Comparison of ENCODE assay signal across 8 mouse cellular contexts in the genomic region with DNA sequence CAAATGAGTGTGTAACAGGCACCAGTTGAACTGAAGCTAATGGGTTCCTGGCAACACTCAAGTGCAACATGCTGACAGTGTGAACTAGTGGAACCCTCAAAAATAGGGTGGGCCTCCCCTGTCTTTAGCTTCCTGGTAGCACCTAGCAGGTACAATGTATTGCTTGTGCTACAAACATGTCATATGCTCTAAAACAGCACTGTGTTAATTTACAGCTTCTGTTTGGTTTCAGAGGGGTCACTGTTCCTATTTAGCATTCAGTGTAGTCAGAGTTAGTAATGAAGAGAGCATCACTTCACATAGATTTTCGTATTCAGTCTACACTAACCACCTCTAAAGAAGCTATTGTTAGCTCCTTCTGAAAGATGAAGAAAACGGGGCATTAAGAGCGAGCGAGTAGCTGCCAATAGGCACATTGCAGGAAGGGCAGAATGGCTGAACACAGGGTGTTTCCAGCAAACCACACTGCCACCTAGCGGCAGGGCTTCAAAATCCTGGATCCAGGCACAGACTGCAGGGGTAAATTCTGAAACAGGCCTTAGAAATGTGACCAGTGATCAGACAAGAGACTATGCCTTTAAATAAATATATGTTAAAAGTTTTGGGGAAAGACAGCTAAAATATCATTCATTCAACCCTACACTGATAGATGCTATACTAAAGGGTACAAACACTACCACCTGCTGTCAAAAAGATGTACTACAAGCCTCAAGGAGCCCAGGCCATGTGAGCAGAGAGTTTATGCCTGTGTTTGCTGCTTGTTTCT. TPM values are rescaled to one million over a fixed set of nuclear protein-coding genes. Genes with fewer than 3 reads are reported as not detected.
DNase-seq lines count a peak whose midpoint lies in the region; ATAC-seq lines count a peak whose summit lies in the region.

No protein-coding gene starts in this region.

- ATAC-seq in hindbrain, embryonic 15.5 days (ENCODE audit: low FRiP score, low read depth), result peak; percentile 84

- no peaks in the 10 kb centered on the region for H3K36me3 ChIP-seq in hindbrain, embryonic 15.5 days

- peak; percentile 94 for DNase-seq in NIH3T3 (ENCODE audit: low read depth)
- DNase-seq in cerebellum, postnatal 10 days, result peak; percentile 89
- peak; percentile 38 to 66 for DNase-seq in frontal cortex, postnatal 14 days (ENCODE audit: low spot score in 2 of 2)
- peak; percentile 72 to 78 for DNase-seq in layer of hippocampus, postnatal 36 days
- DNase-seq in lung, postnatal 36 days, result peak; percentile 85
- DNase-seq in retina, postnatal 1 day, result peak; percentile 79
- DNase-seq in thymus, postnatal 4 days, result peak; percentile 96

- H3K4me1 ChIP-seq in hindbrain, embryonic 15.5 days (replicated peaks), result no peaks in the 10 kb centered on the region

- 0 out of 2 replicates have a peak overlapping the region, but pooled peaks have one; percentile 16 for H3K4me2 ChIP-seq in hindbrain, embryonic 15.5 days

- no peaks in the 10 kb centered on the region for H3K27me3 ChIP-seq in hindbrain, embryonic 15.5 days

- H3K9ac ChIP-seq in hindbrain, embryonic 15.5 days, result no peak overlapping the region

- H3K4me3 ChIP-seq in hindbrain, embryonic 15.5 days, result no peak overlapping the region

- no peak overlapping the region for H3K27ac ChIP-seq in hindbrain, embryonic 15.5 days (replicated peaks)

- WGBS in hindbrain, embryonic 15.5 days, result 4% methylated on average over 5 of the region's 5 CpGs

- H3K9me3 ChIP-seq in hindbrain, embryonic 15.5 days, result no peaks in the 10 kb centered on the region

RNA-seq across cellular contexts. Expression of gene F5, which starts 13.1 kb away (rescaled TPM):
- polyA plus RNA-seq in hindbrain, embryonic 15.5 days (2015; fragmentation: Nextera tagmentation; extraction: Ambion mirVana), result 0.10 and 0.19 TPM in 2 replicates
- total RNA-seq in layer of hippocampus, postnatal 36 days (2021), result 1 to 10 TPM in 1 of 2 experiments, under 1 TPM in 1; 0.57 to 1.5 TPM

RNA-seq across cellular contexts. Expression of gene Selp, which starts 23.5 kb away (rescaled TPM):
- not detected in 2 replicates for polyA plus RNA-seq in hindbrain, embryonic 15.5 days (2015; fragmentation: Nextera tagmentation; extraction: Ambion mirVana)
- under 1 TPM in 1 of 2 experiments, not detected in 1; 0.38 TPM for total RNA-seq in layer of hippocampus, postnatal 36 days (2021)
